Comparison of ENCODE assay signal across 8 mouse cellular contexts in genomic region chr13:111788882-111789281, GRCm38 (mm10). TPM values are rescaled to one million over a fixed set of nuclear protein-coding genes. Genes with fewer than 3 reads are reported as not detected.
DNase-seq lines count a peak whose midpoint lies in the region; ATAC-seq and TF ChIP-seq lines count a peak whose summit lies in the region.

No protein-coding gene starts in this region.

- intact Hi-C loops in heart, postnatal 10 days (cut with DNase I), result loop anchor here (1.0 to 5.0 kb wide), 6 partner anchors 18 to 475 kb away; no protein-coding TSS in a partner anchor

- TF ChIP-seq EP300 in heart, postnatal 0 days (IDR thresholded peaks at IDR 0.05; ENCODE audit: low read depth), result no peak
- TF ChIP-seq EP300 in CH12.LX (IDR thresholded peaks at IDR 0.05; ENCODE audit: low read length), result no peak
- no peak for TF ChIP-seq EP300 in liver, embryonic 14.5 days (IDR thresholded peaks at IDR 0.05; ENCODE audit: low read depth)

- peak; percentile 25 for TF ChIP-seq RAD21 in CH12.LX (IDR thresholded peaks at IDR 0.05; ENCODE audit: low read depth, low read length)

- peak overlapping the region; percentile 48 for H3K4me2 ChIP-seq in heart, postnatal 0 days (ENCODE audit: low read depth, low read length)
- peak overlapping the region; percentile 83 for H3K4me2 ChIP-seq in CH12.LX (ENCODE audit: insufficient read depth, low read depth, poor library complexity, severe bottlenecking)
- peak overlapping the region; percentile 32 for H3K4me2 ChIP-seq in liver, embryonic 14.5 days (ENCODE audit: low read depth)

- H3K9ac ChIP-seq in heart, postnatal 0 days (replicated peaks; ENCODE audit: low read depth, low read length), result no peak overlapping the region
- peak overlapping the region; percentile 41 for H3K9ac ChIP-seq in CH12.LX (ENCODE audit: insufficient read depth, low read depth)
- H3K9ac ChIP-seq in liver, embryonic 14.5 days (replicated peaks), result no peak overlapping the region

- H3K4me3 ChIP-seq in heart, postnatal 0 days (ENCODE audit: low read depth, low read length), result peak overlapping the region; percentile 26
- peak overlapping the region; percentile 11 to 28 (median 19) for H3K4me3 ChIP-seq in CH12.LX (replicated peaks in 1 of 3; ENCODE audit: low read depth in 2 of 3, low read length in 2 of 3, poor library complexity in 1 of 3)
- no peak overlapping the region for H3K4me3 ChIP-seq in embryonic facial prominence, embryonic 10.5 days
- H3K4me3 ChIP-seq in liver, embryonic 14.5 days (ENCODE audit: insufficient read depth in 1 of 2, low read depth in 2 of 2, low read length in 2 of 2), result no peak overlapping the region

- dilution Hi-C loops in CH12.LX (cut with MboI; ENCODE audit: extremely low pct_ligation_motif_present, extremely low pct_unique_long_range_greater_than_20kb, low sequenced_read_pairs), result loop anchor here (25.0 kb wide), 1 partner anchor 448 kb away; no protein-coding TSS in a partner anchor

- in situ Hi-C loops in CH12.LX (cut with MboI; ENCODE audit: low pct_ligation_motif_present, low pct_unique_long_range_greater_than_20kb, low sequenced_read_pairs), result loop anchor here (5.0 to 25.0 kb wide), 2 partner anchors 468 to 748 kb away; no protein-coding TSS in a partner anchor

- no peak for DNase-seq in heart, postnatal 0 days (ENCODE audit: low spot score)
- no peak for DNase-seq in heart, postnatal 10 days
- DNase-seq in CH12.LX (ENCODE audit: extremely low read depth), result no peak
- no peak for DNase-seq in embryonic facial prominence, embryonic 10.5 days (ENCODE audit: low spot score)
- no peak for DNase-seq in liver, embryonic 14.5 days (ENCODE audit: low read depth in 3 of 3, low spot score in 3 of 3)
- DNase-seq in retina, embryonic 14.5 days (ENCODE audit: low spot score), result no peak
- no peak for DNase-seq in thymus, postnatal 14 days
- no peak for DNase-seq in gastrocnemius, postnatal 10 days

- TF ChIP-seq CTCF in heart, postnatal 0 days (IDR thresholded peaks at IDR 0.05; ENCODE audit: low read depth), result no peak
- TF ChIP-seq CTCF in CH12.LX (conservative IDR thresholded peaks at IDR 0.05 in 1 of 2, IDR thresholded peaks at IDR 0.05 in 1 of 2; ENCODE audit: low read depth in 2 of 2, low read length in 2 of 2), result no peak
- no peak for TF ChIP-seq CTCF in liver, embryonic 14.5 days (IDR thresholded peaks at IDR 0.05; ENCODE audit: low read depth)

- no peaks in the 10 kb centered on the region for H3K27me3 ChIP-seq in heart, postnatal 0 days (ENCODE audit: control insufficient read depth, insufficient read depth, low read length)
- no peaks in the 10 kb centered on the region for H3K27me3 ChIP-seq in CH12.LX (replicated peaks)
- H3K27me3 ChIP-seq in embryonic facial prominence, embryonic 10.5 days (replicated peaks; ENCODE audit: low read depth, poor library complexity, severe bottlenecking), result no peaks in the 10 kb centered on the region
- H3K27me3 ChIP-seq in liver, embryonic 14.5 days (ENCODE audit: control insufficient read depth, insufficient read depth, low read length), result no peaks in the 10 kb centered on the region

- no peaks in the 10 kb centered on the region for H3K36me3 ChIP-seq in heart, postnatal 0 days (replicated peaks; ENCODE audit: control insufficient read depth, insufficient read depth, low read length)
- peaks cover 0 to 54% of the 10 kb centered on the region in 2 experiments for H3K36me3 ChIP-seq in CH12.LX (replicated peaks in 1 of 2; ENCODE audit: control insufficient read depth in 1 of 2, insufficient read depth in 1 of 2, low read length in 1 of 2)
- H3K36me3 ChIP-seq in embryonic facial prominence, embryonic 10.5 days (replicated peaks), result no peaks in the 10 kb centered on the region
- no peaks in the 10 kb centered on the region for H3K36me3 ChIP-seq in liver, embryonic 14.5 days (replicated peaks; ENCODE audit: control insufficient read depth, insufficient read depth, low read depth)

- H3K79me2 ChIP-seq in CH12.LX (replicated peaks; ENCODE audit: control insufficient read depth, extremely low read depth, insufficient read depth, poor library complexity, severe bottlenecking), result peaks cover 88% of the 10 kb centered on the region

- ATAC-seq in heart, postnatal 0 days (ENCODE audit: insufficient read depth, low read depth), result peak; percentile 7; the same call in 1 of the 2 replicates
- ATAC-seq in liver, embryonic 14.5 days (ENCODE audit: insufficient read depth), result no peak

- TF ChIP-seq POLR2A in CH12.LX (IDR thresholded peaks at IDR 0.05; ENCODE audit: low read depth, low read length), result no peak

- peak overlapping the region; percentile 37 for H3K27ac ChIP-seq in heart, postnatal 0 days (ENCODE audit: low read depth)
- peak overlapping the region; percentile 94 for H3K27ac ChIP-seq in CH12.LX (ENCODE audit: insufficient read depth, low read depth)
- H3K27ac ChIP-seq in embryonic facial prominence, embryonic 10.5 days (replicated peaks), result peak overlapping the region; percentile 66
- H3K27ac ChIP-seq in liver, embryonic 14.5 days, result no peak overlapping the region

- H3K9me3 ChIP-seq in heart, postnatal 0 days (replicated peaks; ENCODE audit: control insufficient read depth, low read length), result no peaks in the 10 kb centered on the region
- no peaks in the 10 kb centered on the region for H3K9me3 ChIP-seq in CH12.LX (replicated peaks; ENCODE audit: low read length)
- no peaks in the 10 kb centered on the region for H3K9me3 ChIP-seq in embryonic facial prominence, embryonic 10.5 days
- H3K9me3 ChIP-seq in liver, embryonic 14.5 days (ENCODE audit: control insufficient read depth, low read length), result no peaks in the 10 kb centered on the region

- 43% methylated on average over 9 of the region's 9 CpGs for WGBS in heart, postnatal 0 days
- WGBS in embryonic facial prominence, embryonic 10.5 days, result 61% methylated on average over 9 of the region's 9 CpGs
- WGBS in liver, embryonic 14.5 days (ENCODE audit: insufficient replicate concordance), result 79% methylated on average over 9 of the region's 9 CpGs

- peaks cover 41% of the 10 kb centered on the region for H3K4me1 ChIP-seq in heart, postnatal 0 days (ENCODE audit: control insufficient read depth, insufficient read depth)
- H3K4me1 ChIP-seq in CH12.LX (ENCODE audit: control insufficient read depth in 1 of 2, insufficient read depth in 2 of 2), result peaks cover 48 to 68% of the 10 kb centered on the region in 2 experiments
- peaks cover 60% of the 10 kb centered on the region for H3K4me1 ChIP-seq in embryonic facial prominence, embryonic 10.5 days
- peaks cover 9 to 17% of the 10 kb centered on the region in 2 experiments for H3K4me1 ChIP-seq in liver, embryonic 14.5 days (replicated peaks; ENCODE audit: control insufficient read depth in 2 of 2, insufficient read depth in 2 of 2, low read length in 1 of 2)

TF ChIP-seq in CH12.LX, 34 proteins besides CTCF, POLR2A, EP300 and RAD21:
- TF ChIP-seq CHD2 (IDR thresholded peaks at IDR 0.05; ENCODE audit: low read length) (no peak), USF2 (conservative IDR thresholded peaks at IDR 0.05; ENCODE audit: low read depth, low read length) (no peak), HCFC1 (IDR thresholded peaks at IDR 0.05; ENCODE audit: low read depth, low read length) (0 out of 2 replicates have a peak, but pooled peaks have one; percentile 19), RCOR1 (conservative IDR thresholded peaks at IDR 0.05; ENCODE audit: low read depth, low read length) (0 out of 2 replicates have a peak, but pooled peaks have one; percentile 28), ZMIZ1 (IDR thresholded peaks at IDR 0.05; ENCODE audit: low read depth, low read length) (no peak), SIN3A (IDR thresholded peaks at IDR 0.05; ENCODE audit: low read length) (peak; percentile 3; the same call in 1 of the 2 replicates), SMC3 (IDR thresholded peaks at IDR 0.05; ENCODE audit: low read depth, low read length) (peak; percentile 20; the same call in 1 of the 2 replicates), JUN (IDR thresholded peaks at IDR 0.05; ENCODE audit: insufficient read depth, low read depth, low read length) (no peak), MAX (IDR thresholded peaks at IDR 0.05; ENCODE audit: low read length) (0 out of 2 replicates have a peak, but pooled peaks have one; percentile 19), MXI1 (IDR thresholded peaks at IDR 0.05; ENCODE audit: low read depth, low read length) (0 out of 2 replicates have a peak, but pooled peaks have one; percentile 2), MEF2A (IDR thresholded peaks at IDR 0.05; ENCODE audit: borderline replicate concordance, low read depth, low read length) (peak; percentile 25; the same call in 1 of the 2 replicates), E2F4 (IDR thresholded peaks at IDR 0.05; ENCODE audit: insufficient replicate concordance, low read depth, low read length) (no peak)

RNA-seq across cellular contexts. Expression of gene Map3k1, which starts 19.9 kb away (rescaled TPM):
- total RNA-seq in heart, postnatal 0 days (2014; rRNA removed; ENCODE audit: low replicate concordance), result 9.7 and 18.4 TPM in 2 replicates
- polyA plus RNA-seq in heart, postnatal 0 days (2015; fragmentation: Nextera tagmentation; extraction: Ambion mirVana), result 8.8 and 9.7 TPM in 2 replicates
- total RNA-seq in heart, postnatal 10 days (2021), result 10 to 100 TPM; 33.7 to 38.5 TPM
- 37.9 and 48.7 TPM in 2 replicates for total RNA-seq in CH12.LX (2012; rRNA removed)
- total RNA-seq in CH12.LX (2014; rRNA removed), result 7.7 and 10.7 TPM in 2 replicates
- polyA plus RNA-seq in CH12.LX (2012; ENCODE audit: insufficient read length, low read depth), result 13.4 and 14.7 TPM in 2 replicates
- 15.7 and 16.1 TPM in 2 replicates for polyA plus RNA-seq in embryonic facial prominence, embryonic 10.5 days (2016; fragmentation: Nextera tagmentation; extraction: Ambion mirVana)
- polyA plus RNA-seq in liver, embryonic 14.5 days (2012; rRNA removed), result 3.8 and 5.9 TPM in 2 replicates
- polyA plus RNA-seq in liver, embryonic 14.5 days (2014; fragmentation: Nextera tagmentation; extraction: Ambion mirVana), result 13.3 and 14.5 TPM in 2 replicates
- 10 to 100 TPM; 19.0 to 24.4 TPM for total RNA-seq in gastrocnemius, postnatal 10 days (2021)

Comparison
In these comparisons a context has a peak if more than half of its experiments do, and no peak if none do; other contexts are left out.
1. H3K4me2 ChIP-seq: peak in every context shown above with its lines; median percentile 83 in CH12.LX; 48 in heart, postnatal 0 days; 32 in liver, embryonic 14.5 days.
2. H3K4me3 ChIP-seq: peak in heart, postnatal 0 days (single experiment) and CH12.LX (3 of 3); none in embryonic facial prominence, embryonic 10.5 days (single experiment) and liver, embryonic 14.5 days (0 of 2).